Mouse (Mus musculus): ENCODE data around the gene Ccdc157.

GRCm38 (mm10) chr11:4112033-4112432, 48.1 kb downstream of the Ccdc157 start:
- TF ChIP-seq CTCF (IDR thresholded peaks at IDR 0.05; ENCODE audit: low read depth) (no peak), EP300 (IDR thresholded peaks at IDR 0.05; ENCODE audit: low read depth) (no peak)
